Mouse (Mus musculus) ovary, adult 10 weeks (tissue): ENCODE results near the gene Wdsub1. TPM values are rescaled to one million over a fixed set of nuclear protein-coding genes. Genes with fewer than 3 reads are reported as not detected.

Experiments used
- polyA plus RNA-seq: library from polyadenylated mRNA; stranded (reverse); fragments of 350-450 nt; fragmentation: Illumina TruSeq; extraction: RNeasy Lipid Tissue Mini Kit (QIAGEN cat#74804); gene quantifications from one replicate; pipeline ENCODE4 v1.2.3, GENCODE M21; 2014

Wdsub1 gene
- 6.6 TPM for polyA plus RNA-seq

DNA sequence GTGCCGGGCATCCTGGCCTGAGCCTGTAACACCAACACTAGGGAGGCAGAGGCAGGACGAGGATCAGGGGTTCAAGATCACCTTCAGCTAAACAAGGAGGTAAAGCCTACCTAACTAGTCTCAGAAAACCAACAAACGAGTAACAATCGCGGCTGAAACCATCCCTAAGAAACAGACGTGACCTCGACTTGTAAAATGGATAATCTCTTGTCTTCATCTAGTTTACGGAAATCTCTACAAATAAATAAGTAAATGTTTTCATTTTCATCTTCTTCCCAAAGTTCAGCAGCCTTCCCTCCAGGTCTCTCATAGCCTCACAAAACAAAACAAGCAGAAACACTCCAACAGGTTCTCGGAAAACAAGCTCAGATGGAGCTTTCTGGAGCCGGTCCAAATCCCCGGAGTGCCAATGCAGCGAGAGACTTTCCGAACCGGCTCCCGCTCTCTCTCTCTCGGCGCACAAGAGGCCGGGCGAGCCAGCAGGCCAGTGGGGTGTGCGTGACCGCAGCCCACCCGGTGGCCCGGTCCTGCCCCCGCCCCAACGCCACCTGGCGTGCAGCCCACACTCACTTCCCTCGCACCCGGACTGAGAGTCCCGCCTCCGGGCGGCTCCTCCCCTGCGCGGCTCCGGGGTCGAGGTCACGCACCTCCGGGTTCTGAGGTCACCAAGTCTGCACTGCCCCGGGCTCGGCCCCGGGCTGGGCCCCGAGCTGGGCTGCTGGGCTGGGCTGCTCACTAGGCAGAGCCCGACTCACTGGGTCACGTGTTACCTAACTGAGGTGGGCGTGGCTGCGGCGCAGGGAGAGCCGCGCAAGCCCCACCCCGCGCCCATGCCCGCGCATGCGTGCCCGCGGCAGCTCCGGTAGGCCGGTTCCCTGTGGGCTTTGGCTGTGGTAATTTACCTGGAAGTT lies at the start of gene Wdsub1:
TSS of gene Wdsub1 (minus strand) at position 761 of the 911 bp plus-strand sequence.

